Mouse (Mus musculus) hindbrain, embryonic 12.5 days (tissue): ENCODE results near the gene Cyp2j6. TPM values are rescaled to one million over a fixed set of nuclear protein-coding genes. Genes with fewer than 3 reads are reported as not detected.
A peak's percentile ranks its signal among the peaks of the same experiment; 100 is the strongest.
"Not testable (repeated sequence)": the region's sequence is repeated elsewhere in the genome, so short reads cannot be mapped to it uniquely, and the experiment has no call there.

Experiments
- ATAC-seq: fragments of 200-750 bp; cut with Nextera tagmentation; 2 replicates; pipeline ENCODE4 v1.8.0; 2017; ENCODE audit warnings: moderate TSS enrichment; ENCODE audit not compliant: low FRiP score
- H3K27ac ChIP-seq: fragments of 300-500 bp; sonication (generic); 2 replicates; pipeline ENCODE4 v1.5.1; 2016; ENCODE audit warnings: mild to moderate bottlenecking
- H3K27me3 ChIP-seq: fragments of 300-500 bp; sonication (generic); 2 replicates; pipeline ENCODE4 v1.6.1; 2016; ENCODE audit warnings: mild to moderate bottlenecking
- H3K36me3 ChIP-seq: fragments of 300-500 bp; sonication (generic); 2 replicates; pipeline ENCODE4 v1.6.1; 2016; ENCODE audit warnings: mild to moderate bottlenecking
- H3K4me1 ChIP-seq: fragments of 300-500 bp; sonication (generic); 2 replicates; pipeline ENCODE4 v1.6.1; 2016
- H3K4me2 ChIP-seq: fragments of 300-500 bp; sonication (generic); replicated peaks from 2 replicates; pipeline ENCODE4 v1.6.1; 2016; ENCODE audit warnings: mild to moderate bottlenecking
- H3K4me3 ChIP-seq: fragments of 300-500 bp; sonication (generic); 2 replicates; pipeline ENCODE4 v1.5.1; 2016; ENCODE audit warnings: mild to moderate bottlenecking
- H3K9ac ChIP-seq: fragments of 300-500 bp; sonication (generic); 2 replicates; pipeline ENCODE4 v1.6.1; 2016; ENCODE audit warnings: mild to moderate bottlenecking, moderate library complexity
- H3K9me3 ChIP-seq: fragments of 300-500 bp; sonication (generic); replicated peaks from 2 replicates; pipeline ENCODE4 v1.6.1; 2016; ENCODE audit warnings: mild to moderate bottlenecking
- WGBS: fragments of 180-500 bp; shearing (Covaris S2); methylation state at CpG from one replicate; pipeline ENCODE4 v1.1.7; 2016; 5-methylcytosine and 5-hydroxymethylcytosine counted together
- polyA plus RNA-seq: library from polyadenylated mRNA; unstranded; fragments of >200 nt; fragmentation: Nextera tagmentation; extraction: Ambion mirVana; gene quantifications from 2 replicates; pipeline ENCODE4 v1.2.1, GENCODE M21; 2016

The Cyp2j6 gene
- polyA plus RNA-seq, result 6.3 and 7.6 TPM in 2 replicates

- H3K9ac ChIP-seq, result peak within 1 kb of the TSS; percentile 61
- H3K9me3 ChIP-seq, result no peaks in the 10 kb centered on the region
- peak within 1 kb of the TSS; percentile 49 for H3K4me3 ChIP-seq
- H3K36me3 ChIP-seq, result no peaks in the 10 kb centered on the region
- ATAC-seq, result peak; percentile 90
- peak within 1 kb of the TSS; percentile 54 for H3K4me2 ChIP-seq
- H3K4me1 ChIP-seq, result peaks cover 3% of the 10 kb centered on the region; the same call in 1 of the 2 replicates
- WGBS, result 6% methylated on average over 16 of the region's 16 CpGs
- H3K27ac ChIP-seq, result no peak within 1 kb of the TSS
- H3K27me3 ChIP-seq, result no peaks in the 10 kb centered on the region
Measured at GRCm38 (mm10) chr4:96553133-96553819, at the start of gene Cyp2j6. TSS of gene Cyp2j6 (minus strand) at chr4:96553661.

GRCm38 (mm10) chr4:96591791-96592150, 38.3 kb upstream of the Cyp2j6 start:
- 30% methylated on average over 4 of the region's 4 CpGs for WGBS
- H3K36me3 ChIP-seq, result no peaks in the 10 kb centered on the region
- peak; percentile 83 for ATAC-seq
- H3K9ac ChIP-seq, result no peak overlapping the region
- H3K4me3 ChIP-seq, result peak overlapping the region; percentile 27; the same call in 1 of the 2 replicates
- no peaks in the 10 kb centered on the region for H3K9me3 ChIP-seq
- no peak overlapping the region for H3K27ac ChIP-seq
- peak overlapping the region; percentile 50 for H3K4me2 ChIP-seq
- H3K4me1 ChIP-seq, result peaks cover 7% of the 10 kb centered on the region
- H3K27me3 ChIP-seq, result no peaks in the 10 kb centered on the region

GRCm38 (mm10) chr4:96590911-96591790, 37.7 kb upstream of the Cyp2j6 start, which contains the start of gene Cyp2j9:
TSS of gene Cyp2j9 (minus strand) at chr4:96591578.
- H3K4me3 ChIP-seq, result peak within 1 kb of the TSS; percentile 27
- H3K27ac ChIP-seq, result no peak within 1 kb of the TSS; the same call in 1 of the 2 replicates
- H3K4me2 ChIP-seq, result peak within 1 kb of the TSS; percentile 50
- WGBS, result 12% methylated on average over 18 of the region's 18 CpGs
- H3K27me3 ChIP-seq, result no peaks in the 10 kb centered on the region
- peaks cover 7% of the 10 kb centered on the region for H3K4me1 ChIP-seq
- no peaks in the 10 kb centered on the region for H3K9me3 ChIP-seq
- peak; percentile 86 for ATAC-seq
- H3K36me3 ChIP-seq, result no peaks in the 10 kb centered on the region
- H3K9ac ChIP-seq, result peak within 1 kb of the TSS; percentile 39; the same call in 1 of the 2 replicates

GRCm38 (mm10) chr4:96581425-96582088, 28.1 kb upstream of the Cyp2j6 start:
- H3K4me3 ChIP-seq, result no peak overlapping the region
- H3K27ac ChIP-seq, result no peak overlapping the region
- no peaks in the 10 kb centered on the region for H3K4me1 ChIP-seq
- H3K4me2 ChIP-seq, result no peak overlapping the region
- no peaks in the 10 kb centered on the region for H3K27me3 ChIP-seq
- no peak for ATAC-seq
- no peaks in the 10 kb centered on the region for H3K36me3 ChIP-seq
- H3K9me3 ChIP-seq, result no peaks in the 10 kb centered on the region
- H3K9ac ChIP-seq, result no peak overlapping the region
- WGBS, result 74% methylated on average over 1 of the region's 1 CpGs

GRCm38 (mm10) chr4:96580351-96580750, 26.9 kb upstream of the Cyp2j6 start:
- H3K4me3 ChIP-seq, H3K4me1 ChIP-seq, H3K27me3 ChIP-seq, H3K9ac ChIP-seq, H3K27ac ChIP-seq, H3K4me2 ChIP-seq, H3K9me3 ChIP-seq, H3K36me3 ChIP-seq, ATAC-seq: not testable (repeated sequence)
- 64% methylated on average over 6 of the region's 6 CpGs for WGBS

GRCm38 (mm10) chr4:96569442-96569841, 16.0 kb upstream of the Cyp2j6 start:
- no peak overlapping the region for H3K4me2 ChIP-seq
- H3K27ac ChIP-seq, result no peak overlapping the region
- H3K4me3 ChIP-seq, result no peak overlapping the region
- H3K9me3 ChIP-seq, result no peaks in the 10 kb centered on the region
- H3K9ac ChIP-seq, result no peak overlapping the region
- H3K4me1 ChIP-seq, result no peaks in the 10 kb centered on the region
- H3K36me3 ChIP-seq, result no peaks in the 10 kb centered on the region
- H3K27me3 ChIP-seq, result no peaks in the 10 kb centered on the region
- ATAC-seq, result no peak
- WGBS, result 68% methylated on average over 3 of the region's 3 CpGs

- Histone ChIP-seq H3K4me2 (no peak overlapping the region), H3K27me3 (no peaks in the 10 kb centered on the region), H3K36me3 (no peaks in the 10 kb centered on the region), H3K9ac (no peak overlapping the region), H3K27ac (no peak overlapping the region), H3K9me3 (no peaks in the 10 kb centered on the region), H3K4me1 (no peaks in the 10 kb centered on the region), H3K4me3 (no peak overlapping the region)
- ATAC-seq, result no peak
- WGBS, result 80% methylated on average over 1 of the region's 1 CpGs
Measured at GRCm38 (mm10) chr4:96567988-96568387, 14.5 kb upstream of the Cyp2j6 start.

GRCm38 (mm10) chr4:96565808-96566207, 12.3 kb upstream of the Cyp2j6 start:
- no peaks in the 10 kb centered on the region for H3K9me3 ChIP-seq
- H3K4me3 ChIP-seq, result no peak overlapping the region
- no peaks in the 10 kb centered on the region for H3K4me1 ChIP-seq
- H3K27ac ChIP-seq, result no peak overlapping the region
- H3K4me2 ChIP-seq, result no peak overlapping the region
- no peaks in the 10 kb centered on the region for H3K36me3 ChIP-seq
- no peak overlapping the region for H3K9ac ChIP-seq
- ATAC-seq, result no peak
- H3K27me3 ChIP-seq, result no peaks in the 10 kb centered on the region

GRCm38 (mm10) chr4:96560464-96560863, 7.0 kb upstream of the Cyp2j6 start:
- H3K4me2 ChIP-seq, result no peak overlapping the region
- H3K9ac ChIP-seq, result no peak overlapping the region
- no peak overlapping the region for H3K4me3 ChIP-seq
- no peaks in the 10 kb centered on the region for H3K27me3 ChIP-seq
- H3K4me1 ChIP-seq, result no peaks in the 10 kb centered on the region
- no peaks in the 10 kb centered on the region for H3K9me3 ChIP-seq
- H3K36me3 ChIP-seq, result no peaks in the 10 kb centered on the region
- no peak for ATAC-seq
- H3K27ac ChIP-seq, result no peak overlapping the region
- 90% methylated on average over 1 of the region's 1 CpGs for WGBS

GRCm38 (mm10) chr4:96559781-96560180, 6.3 kb upstream of the Cyp2j6 start:
- Histone ChIP-seq H3K4me3 (no peak overlapping the region), H3K27me3 (no peaks in the 10 kb centered on the region), H3K4me2 (no peak overlapping the region), H3K4me1 (no peaks in the 10 kb centered on the region), H3K36me3 (no peaks in the 10 kb centered on the region), H3K9ac (no peak overlapping the region), H3K27ac (no peak overlapping the region), H3K9me3 (no peaks in the 10 kb centered on the region)
- WGBS, result 66% methylated on average over 1 of the region's 1 CpGs
- no peak for ATAC-seq

GRCm38 (mm10) chr4:96551619-96552018, 1.8 kb downstream of the Cyp2j6 start:
- ATAC-seq, result no peak
- no peaks in the 10 kb centered on the region for H3K36me3 ChIP-seq
- 90% methylated on average over 3 of the region's 3 CpGs for WGBS
- H3K4me2 ChIP-seq, result 0 out of 2 replicates have a peak overlapping the region, but pooled peaks have one; percentile 1
- H3K27me3 ChIP-seq, result no peaks in the 10 kb centered on the region
- no peak overlapping the region for H3K9ac ChIP-seq
- H3K4me1 ChIP-seq, result peaks cover 3% of the 10 kb centered on the region; the same call in 1 of the 2 replicates
- no peak overlapping the region for H3K27ac ChIP-seq
- no peak overlapping the region for H3K4me3 ChIP-seq
- no peaks in the 10 kb centered on the region for H3K9me3 ChIP-seq

- Histone ChIP-seq H3K4me2 (no peak overlapping the region), H3K9ac (no peak overlapping the region), H3K27ac (no peak overlapping the region), H3K36me3 (no peaks in the 10 kb centered on the region), H3K4me1 (no peaks in the 10 kb centered on the region), H3K27me3 (no peaks in the 10 kb centered on the region), H3K4me3 (no peak overlapping the region), H3K9me3 (no peaks in the 10 kb centered on the region)
- WGBS, result 52% methylated on average over 1 of the region's 1 CpGs
- ATAC-seq, result no peak
Measured at GRCm38 (mm10) chr4:96545976-96546375, 7.5 kb downstream of the Cyp2j6 start.
